Mouse (Mus musculus) liver, embryonic 14.5 days (tissue): ENCODE results near the gene Il10rb. TPM values are rescaled to one million over a fixed set of nuclear protein-coding genes. Genes with fewer than 3 reads are reported as not detected.

Experiments
- ATAC-seq: fragments of 200-750 bp; cut with Nextera tagmentation; 2 replicates; pipeline ENCODE4 v1.8.0; 2017; ENCODE audit warnings: moderate number of reproducible peaks, mild to moderate bottlenecking, moderate library complexity; ENCODE audit not compliant: insufficient read depth
- DNase-seq, 3 experiments: peaks; one replicate each; pipeline ENCODE4 v3.0.0-alpha.2; 2012 to 2013; ENCODE audit warnings: low read depth in 3 of 3, low spot score in 3 of 3
- H3K27ac ChIP-seq: fragments of 300-500 bp; sonication (generic); 2 replicates; pipeline ENCODE4 v1.5.1; 2014; ENCODE audit warnings: moderate library complexity, mild to moderate bottlenecking, control low read depth, inconsistent platforms
- H3K27me3 ChIP-seq: fragments of 300-500 bp; sonication (generic); 2 replicates; pipeline ENCODE4 v1.6.1; 2014; ENCODE audit warnings: mild to moderate bottlenecking, low read length, moderate library complexity; ENCODE audit not compliant: control insufficient read depth, insufficient read depth
- H3K36me3 ChIP-seq: fragments of 300-500 bp; sonication (generic); replicated peaks from 2 replicates; pipeline ENCODE4 v1.6.1; 2014; ENCODE audit warnings: low read depth; ENCODE audit not compliant: control insufficient read depth, insufficient read depth
- H3K4me1 ChIP-seq, 2 experiments: fragments of 200-500 bp in 1 of 2; fragments of 300-500 bp in 1 of 2; sonication (generic) in 1 of 2; replicated peaks; 2 replicates each; pipeline ENCODE4 v1.6.1; 2012 to 2014; ENCODE audit warnings: antibody characterized with exemption in 1 of 2, inconsistent platforms in 1 of 2, low read length in 1 of 2; ENCODE audit not compliant: control insufficient read depth in 2 of 2, insufficient read depth in 2 of 2
- H3K4me2 ChIP-seq: fragments of 300-500 bp; sonication (generic); 2 replicates; pipeline ENCODE4 v1.6.1; 2014; ENCODE audit warnings: low read depth, mild to moderate bottlenecking, control low read depth, moderate library complexity
- H3K4me3 ChIP-seq, 2 experiments: fragments of 200-500 bp in 1 of 2; fragments of 300-500 bp in 1 of 2; sonication (generic) in 1 of 2; 2 replicates each; pipeline ENCODE4 v1.5.1; 2012 to 2014; ENCODE audit warnings: low read depth in 2 of 2, low read length in 2 of 2, mild to moderate bottlenecking in 2 of 2, control low read depth in 1 of 2, inconsistent platforms in 1 of 2, moderate library complexity in 1 of 2; ENCODE audit not compliant: insufficient read depth in 1 of 2
- H3K9ac ChIP-seq: fragments of 300-500 bp; sonication (generic); replicated peaks from 2 replicates; pipeline ENCODE4 v1.6.1; 2014; ENCODE audit warnings: mild to moderate bottlenecking, control low read depth, moderate library complexity
- H3K9me3 ChIP-seq: fragments of 300-500 bp; sonication (generic); 2 replicates; pipeline ENCODE4 v1.6.1; 2016; ENCODE audit warnings: low read length, mixed read lengths; ENCODE audit not compliant: control insufficient read depth
- CTCF ChIP-seq: IDR thresholded peaks from 2 replicates; pipeline ENCODE4 v1.5.1; 2016; ENCODE audit warnings: antibody characterized with exemption, low read depth, control low read depth
- EP300 ChIP-seq: IDR thresholded peaks from 2 replicates; pipeline ENCODE4 v1.6.1; 2016; ENCODE audit warnings: antibody characterized with exemption, low read depth
- WGBS: fragments of 180-500 bp; shearing (Covaris S2); extraction: QIAGEN DNeasy Blood & Tissue Kit; methylation state at CpG from one replicate; pipeline ENCODE4 v1.1.7; 2014; ENCODE audit not compliant: insufficient replicate concordance; 5-methylcytosine and 5-hydroxymethylcytosine counted together
- polyA plus RNA-seq, 2 experiments: library from polyadenylated mRNA; depleted of rRNA in 1 of 2; stranded (reverse) in 1 of 2; unstranded in 1 of 2; fragments of >200 nt; fragmentation: Nextera tagmentation in 1 of 2; extraction: Ambion mirVana in 1 of 2; gene quantifications; 2 replicates each; pipeline versions ENCODE4 v1.2.1 to v1.2.3; 2012 to 2014

The Il10rb gene
- polyA plus RNA-seq, 2 experiments, result 12.4 to 24.9 TPM

DNA sequence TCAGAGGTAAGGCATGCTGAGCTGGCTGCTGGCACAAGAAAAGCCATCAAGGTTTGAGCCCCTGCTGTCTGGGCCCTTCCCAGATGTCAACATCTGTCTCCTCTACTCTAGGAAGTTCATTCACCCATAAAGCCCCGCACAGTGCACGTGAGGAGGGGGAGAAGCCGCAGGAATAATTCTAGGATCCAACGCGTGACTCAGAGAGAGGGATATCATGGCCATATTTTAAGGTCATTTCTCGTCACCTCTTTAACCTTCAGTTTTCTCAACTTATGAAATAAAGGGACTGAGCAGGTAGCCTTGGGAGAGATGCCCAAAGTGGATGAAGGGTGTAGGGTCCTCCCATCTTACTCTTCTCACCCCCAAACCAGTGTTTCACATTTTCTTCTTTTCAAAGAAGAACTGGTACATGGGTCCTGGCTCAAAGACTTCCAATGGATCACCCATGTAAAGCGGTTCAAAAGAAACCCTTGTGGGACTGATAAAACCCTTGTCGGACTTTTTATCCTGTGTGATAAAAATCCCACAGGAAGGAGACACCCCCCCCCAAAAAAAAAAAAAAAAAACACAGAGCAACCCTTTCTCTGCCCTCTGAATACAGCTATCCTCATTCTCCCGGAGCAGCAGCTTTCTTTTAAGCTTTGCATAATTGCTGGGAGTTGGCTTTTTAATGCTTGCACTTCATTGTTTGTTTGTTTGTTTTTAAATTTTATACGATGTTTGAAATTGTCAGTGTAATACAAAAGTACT lies 961 bp upstream of the Il10rb start:
- peaks cover 13 to 26% of the 10 kb centered on the region in 2 experiments for H3K4me1 ChIP-seq
- 72% methylated on average over 10 of the region's 10 CpGs for WGBS
- no peak overlapping the region; a peak in 1 of 4 replicates for H3K4me3 ChIP-seq
- DNase-seq, result no peak
- H3K9ac ChIP-seq, result no peak overlapping the region
- peak overlapping the region; percentile 8; the same call in 1 of the 2 replicates for H3K27ac ChIP-seq
- H3K27me3 ChIP-seq, result no peaks in the 10 kb centered on the region
- no peak for TF ChIP-seq CTCF
- TF ChIP-seq EP300, result no peak
- ATAC-seq, result no peak
- H3K36me3 ChIP-seq, result peaks cover 38% of the 10 kb centered on the region
- H3K9me3 ChIP-seq, result no peaks in the 10 kb centered on the region
- peak overlapping the region; percentile 99 for H3K4me2 ChIP-seq

DNA sequence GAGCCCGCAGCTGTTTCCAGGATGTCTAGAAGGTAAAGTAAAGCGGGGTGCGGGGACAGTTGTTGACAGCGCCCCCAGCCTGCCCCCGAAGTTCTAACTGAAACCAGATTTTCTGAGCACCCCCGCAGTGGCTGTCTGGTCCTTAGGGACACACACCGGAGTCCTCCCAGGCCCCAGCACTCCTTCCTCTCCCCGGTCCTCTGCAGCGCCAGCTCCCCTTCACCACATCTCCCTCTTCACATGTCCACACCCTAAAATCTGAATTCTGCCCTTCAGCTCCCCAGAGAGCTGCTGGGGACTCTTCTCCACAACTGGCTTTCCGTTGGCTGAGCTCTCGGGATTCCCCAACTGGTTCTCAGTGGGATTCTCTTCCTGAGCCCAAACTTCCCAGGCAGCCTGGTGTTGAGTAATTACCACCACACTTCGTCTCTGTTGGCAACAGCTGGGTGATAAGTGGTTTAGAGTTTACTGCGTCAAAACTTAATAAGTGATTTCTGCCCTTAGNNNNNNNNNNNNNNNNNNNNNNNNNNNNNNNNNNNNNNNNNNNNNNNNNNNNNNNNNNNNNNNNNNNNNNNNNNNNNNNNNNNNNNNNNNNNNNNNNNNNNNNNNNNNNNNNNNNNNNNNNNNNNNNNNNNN lies 739 bp downstream of the Il10rb start:
- Histone ChIP-seq H3K4me2 (peak overlapping the region; percentile 99), H3K9ac (peak overlapping the region; percentile 98), H3K27ac (peak overlapping the region; percentile 79), H3K36me3 (peaks cover 31% of the 10 kb centered on the region), H3K9me3 (no peaks in the 10 kb centered on the region), H3K4me3 (peak overlapping the region; percentile 73 to 91), H3K4me1 (peaks cover 13 to 28% of the 10 kb centered on the region in 2 experiments), H3K27me3 (no peaks in the 10 kb centered on the region)
- TF ChIP-seq CTCF (no peak), EP300 (no peak)
- ATAC-seq, result peak; percentile 56
- DNase-seq, result peak in 1 of 3 experiments; percentile 35
- WGBS, result 1% methylated on average over 13 of the region's 13 CpGs

- H3K4me2 ChIP-seq, result no peak overlapping the region
- no peaks in the 10 kb centered on the region for H3K9me3 ChIP-seq
- peak overlapping the region; percentile 4 for H3K27ac ChIP-seq
- no peak overlapping the region for H3K9ac ChIP-seq
- no peaks in the 10 kb centered on the region for H3K27me3 ChIP-seq
- H3K4me1 ChIP-seq, result peaks cover 30 to 43% of the 10 kb centered on the region in 2 experiments
- peaks cover 46% of the 10 kb centered on the region for H3K36me3 ChIP-seq
- DNase-seq (peak in 1 of 3 experiments; percentile 46), ATAC-seq (peak; percentile 36; the same call in 1 of the 2 replicates)
- WGBS, result 46% methylated on average over 12 of the region's 12 CpGs
- H3K4me3 ChIP-seq, result no peak overlapping the region
- TF ChIP-seq EP300 (no peak), CTCF (no peak)
Measured at GRCm38 (mm10) chr16:91413102-91413844, 7.3 kb downstream of the Il10rb start.

GRCm38 (mm10) chr16:91415391-91416189 lies 9.6 kb downstream of the Il10rb start:
- ATAC-seq, result no peak
- Histone ChIP-seq H3K9me3 (no peaks in the 10 kb centered on the region), H3K9ac (no peak overlapping the region), H3K4me1 (peaks cover 30 to 36% of the 10 kb centered on the region in 2 experiments), H3K36me3 (peaks cover 58% of the 10 kb centered on the region), H3K27ac (peak overlapping the region; percentile 37), H3K4me2 (no peak overlapping the region), H3K4me3 (no peak overlapping the region), H3K27me3 (no peaks in the 10 kb centered on the region)
- no peak for DNase-seq
- TF ChIP-seq EP300 (no peak), CTCF (no peak)
- 65% methylated on average over 9 of the region's 9 CpGs for WGBS
